Mouse (Mus musculus) embryonic facial prominence, embryonic 10.5 days (tissue): ENCODE measurements around the gene Zer1. TPM values are rescaled to one million over a fixed set of nuclear protein-coding genes. Genes with fewer than 3 reads are reported as not detected.
A peak's percentile ranks its signal among the peaks of the same experiment; 100 is the strongest.
"Not testable (repeated sequence)": the region's sequence is repeated elsewhere in the genome, so short reads cannot be mapped to it uniquely, and the experiment has no call there.

Experiments used
- DNase-seq: peaks from one replicate; pipeline ENCODE4 v3.0.0-alpha.2; 2017; ENCODE audit warnings: low spot score
- H3K27ac ChIP-seq: fragments of 300-500 bp; sonication (generic); replicated peaks from 2 replicates; pipeline ENCODE4 v1.5.1; 2016; ENCODE audit warnings: mild to moderate bottlenecking
- H3K27me3 ChIP-seq: fragments of 300-500 bp; sonication (generic); replicated peaks from 2 replicates; pipeline ENCODE4 v1.6.1; 2016; ENCODE audit warnings: low read depth, mild to moderate bottlenecking; ENCODE audit not compliant: poor library complexity, severe bottlenecking
- H3K36me3 ChIP-seq: fragments of 300-500 bp; sonication (generic); replicated peaks from 2 replicates; pipeline ENCODE4 v1.6.1; 2016; ENCODE audit warnings: mild to moderate bottlenecking, moderate library complexity
- H3K4me1 ChIP-seq: fragments of 300-500 bp; sonication (generic); 2 replicates; pipeline ENCODE4 v1.6.1; 2016
- H3K4me3 ChIP-seq: fragments of 300-500 bp; sonication (generic); 2 replicates; pipeline ENCODE4 v1.5.1; 2016; ENCODE audit warnings: mild to moderate bottlenecking, moderate library complexity
- H3K9me3 ChIP-seq: fragments of 300-500 bp; sonication (generic); 2 replicates; pipeline ENCODE4 v1.6.1; 2016; ENCODE audit warnings: mild to moderate bottlenecking
- WGBS: fragments of 180-500 bp; shearing (Covaris S2); methylation state at CpG from one replicate; pipeline ENCODE4 v1.1.7; 2016; 5-methylcytosine and 5-hydroxymethylcytosine counted together
- polyA plus RNA-seq: library from polyadenylated mRNA; unstranded; fragments of >200 nt; fragmentation: Nextera tagmentation; extraction: Ambion mirVana; gene quantifications from 2 replicates; pipeline ENCODE4 v1.2.1, GENCODE M21; 2016

The Zer1 gene
- polyA plus RNA-seq = 7.1 and 7.4 TPM in 2 replicates

DNA sequence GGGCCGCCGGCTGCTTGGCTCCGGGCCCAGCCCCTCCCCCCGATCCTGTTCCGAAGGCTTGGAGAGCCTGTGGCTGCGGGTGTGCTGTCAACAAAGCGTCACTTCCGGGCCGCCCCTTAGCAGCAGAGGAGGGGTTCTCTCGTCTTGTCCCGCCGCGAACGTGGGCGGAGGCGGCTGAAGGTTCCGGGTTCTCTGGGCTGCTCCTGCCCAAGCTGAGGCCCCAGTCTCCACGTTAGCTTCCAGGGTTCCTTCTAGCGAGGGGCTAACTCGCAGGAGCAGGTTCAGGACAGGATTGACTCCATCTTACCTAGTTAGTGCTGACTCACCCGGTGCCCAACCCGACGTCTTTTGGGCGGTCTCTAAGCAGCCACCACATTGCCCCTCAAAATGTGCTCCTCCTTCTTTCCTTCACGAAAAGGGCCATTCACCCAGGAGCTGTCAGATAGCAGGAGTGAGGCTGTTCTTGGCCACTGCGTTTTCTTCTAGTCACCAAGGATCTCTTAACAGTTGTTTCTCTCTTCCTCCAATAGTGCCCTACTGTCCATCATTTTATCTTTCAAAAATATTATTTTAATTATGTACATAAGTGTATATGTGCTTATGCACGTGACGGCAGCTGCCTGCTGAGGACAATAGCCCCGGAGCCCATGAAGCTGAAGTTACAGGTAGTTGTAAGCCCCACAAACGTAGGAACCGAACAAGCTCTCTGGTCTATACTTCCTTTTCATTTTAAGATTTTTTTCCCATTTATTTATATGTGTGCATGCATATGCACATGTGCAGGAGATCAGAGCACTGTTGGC is at the start of gene Zer1:
TSS of gene Zer1 (minus strand) at position 114 of the 803 bp plus-strand sequence.
- peaks cover 9% of the 10 kb centered on the region; the same call in 1 of the 2 replicates for H3K36me3 ChIP-seq
- DNase-seq = peak; percentile 94
- no peaks in the 10 kb centered on the region for H3K9me3 ChIP-seq
- no peaks in the 10 kb centered on the region for H3K27me3 ChIP-seq
- peaks cover 30% of the 10 kb centered on the region for H3K4me1 ChIP-seq
- 12% methylated on average over 31 of the region's 31 CpGs for WGBS
- H3K4me3 ChIP-seq = peak within 1 kb of the TSS; percentile 97
- peak within 1 kb of the TSS; percentile 93 for H3K27ac ChIP-seq

DNA sequence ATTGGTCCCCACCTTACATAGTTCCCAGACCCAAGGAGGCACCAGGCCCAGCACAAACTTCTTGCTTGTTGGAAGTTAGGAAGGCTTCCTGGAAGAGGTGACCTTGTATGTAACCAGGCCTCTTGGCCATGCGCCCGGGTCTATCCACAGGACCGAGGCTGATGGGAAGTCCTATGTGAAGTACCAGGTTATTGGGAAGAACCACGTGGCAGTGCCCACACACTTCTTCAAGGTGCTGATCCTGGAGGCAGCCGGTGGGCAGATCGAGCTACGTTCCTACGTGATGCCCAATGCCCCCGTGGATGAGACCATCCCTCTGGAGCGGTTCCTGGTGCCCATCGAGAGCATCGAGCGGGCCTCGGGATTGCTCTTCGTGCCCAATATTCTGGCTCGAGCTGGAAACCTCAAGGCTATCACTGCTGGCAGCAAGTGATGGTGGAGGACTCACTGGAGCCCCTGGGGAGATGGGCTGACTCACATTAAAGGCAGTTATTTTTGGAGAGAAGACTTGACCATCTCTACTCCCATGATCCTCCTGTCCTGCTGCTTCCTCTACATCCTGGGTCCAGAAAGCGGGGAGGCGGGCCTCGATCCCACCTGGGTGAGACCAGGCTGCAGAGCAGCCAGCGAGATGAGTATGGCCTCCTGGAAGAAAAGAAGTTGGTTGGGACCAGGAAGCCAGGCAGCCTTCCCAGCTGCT is 49.3 kb upstream of the Zer1 start:
- WGBS = 97% methylated on average over 20 of the region's 20 CpGs
- H3K4me1 ChIP-seq = peaks cover 29% of the 10 kb centered on the region
- peaks cover 7% of the 10 kb centered on the region; the same call in 1 of the 2 replicates for H3K9me3 ChIP-seq
- H3K4me3 ChIP-seq = no peak overlapping the region
- no peaks in the 10 kb centered on the region; the same call in 1 of the 2 replicates for H3K27me3 ChIP-seq
- no peak overlapping the region for H3K27ac ChIP-seq
- H3K36me3 ChIP-seq = peaks cover 54% of the 10 kb centered on the region
- DNase-seq = no peak

DNA sequence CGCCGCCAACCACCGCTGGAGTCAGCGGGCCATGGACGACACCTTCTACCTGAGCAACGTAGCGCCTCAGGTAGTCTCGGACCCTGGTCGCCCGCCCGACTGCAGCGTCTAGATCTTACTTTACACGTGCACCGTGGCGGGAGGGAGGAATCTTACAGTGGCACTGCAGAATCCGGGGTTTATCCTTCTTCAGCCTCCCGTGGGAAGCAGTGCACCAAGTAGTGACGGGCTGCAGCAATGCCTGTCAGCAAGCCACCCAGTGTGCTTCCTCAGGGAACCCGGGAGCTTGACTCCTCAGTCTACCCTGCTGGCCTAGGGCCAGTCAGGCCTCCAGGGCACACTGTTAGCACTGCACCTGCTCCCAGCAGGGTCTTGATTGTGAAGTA is 47.6 kb upstream of the Zer1 start:
- no peaks in the 10 kb centered on the region; the same call in 1 of the 2 replicates for H3K27me3 ChIP-seq
- peaks cover 10% of the 10 kb centered on the region for H3K9me3 ChIP-seq
- peak overlapping the region; percentile 91 for H3K27ac ChIP-seq
- peaks cover 19% of the 10 kb centered on the region for H3K4me1 ChIP-seq
- 5% methylated on average over 19 of the region's 19 CpGs for WGBS
- H3K4me3 ChIP-seq = peak overlapping the region; percentile 82
- DNase-seq = no peak
- H3K36me3 ChIP-seq = peaks cover 49% of the 10 kb centered on the region

DNA sequence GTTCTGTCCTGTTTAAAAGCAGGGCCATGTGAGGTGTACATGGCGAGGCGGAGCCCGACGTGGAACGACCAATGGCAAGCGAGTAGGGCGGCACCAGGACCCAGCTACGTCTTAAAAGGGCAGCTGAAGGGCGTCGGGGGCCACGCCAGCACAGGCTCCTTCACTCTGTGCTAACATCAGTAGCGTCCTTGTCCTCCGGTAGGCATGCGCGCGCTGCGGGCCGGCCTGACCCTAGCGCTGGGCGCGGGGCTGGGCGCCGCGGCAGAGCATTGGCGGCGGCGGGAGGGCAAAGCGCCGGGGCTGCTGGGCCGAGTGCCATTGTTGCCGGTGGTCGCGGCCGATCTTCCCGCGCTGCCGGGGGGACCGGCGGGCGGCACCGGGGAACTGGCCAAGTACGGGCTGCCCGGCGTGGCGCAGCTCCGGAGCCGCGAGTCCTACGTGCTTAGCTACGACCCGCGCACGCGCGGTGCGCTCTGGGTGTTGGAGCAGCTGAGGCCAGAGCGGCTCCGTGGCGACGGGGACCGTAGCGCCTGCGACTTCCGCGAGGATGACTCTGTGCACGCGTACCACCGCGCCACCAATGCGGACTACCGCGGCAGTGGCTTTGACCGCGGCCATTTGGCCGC is 47.1 kb upstream of the Zer1 start, which contains the start of gene Endog:
TSS of gene Endog (plus strand) at position 123 of the 626 bp plus-strand sequence.
- WGBS = under 1% methylated on average over 75 of the region's 75 CpGs
- Histone ChIP-seq H3K36me3 (peaks cover 44% of the 10 kb centered on the region), H3K27ac (peak within 1 kb of the TSS; percentile 91), H3K9me3 (peaks cover 14% of the 10 kb centered on the region), H3K4me3 (peak within 1 kb of the TSS; percentile 82), H3K27me3 (no peaks in the 10 kb centered on the region; the same call in 1 of the 2 replicates), H3K4me1 (peaks cover 18% of the 10 kb centered on the region)
- DNase-seq = peak; percentile 89

DNA sequence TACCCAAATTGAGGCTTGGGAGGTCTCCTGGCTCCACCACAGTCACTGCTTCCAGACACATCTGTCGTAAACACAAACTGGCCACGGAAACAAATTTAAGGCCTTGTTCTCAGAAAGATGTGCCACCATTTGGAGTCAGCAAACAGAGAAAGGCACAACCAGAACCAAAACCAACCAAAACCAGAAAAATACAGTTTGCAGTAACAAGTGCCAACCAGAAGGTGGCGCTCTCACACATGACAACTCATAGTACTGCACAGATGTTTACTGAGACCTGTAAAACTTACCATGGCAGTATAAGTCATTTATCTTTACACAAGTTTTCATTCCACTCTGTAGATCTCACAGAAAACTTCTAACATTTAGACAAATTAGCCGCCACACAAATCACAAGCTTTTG is 42.3 kb upstream of the Zer1 start:
- Histone ChIP-seq H3K36me3 (no peaks in the 10 kb centered on the region), H3K9me3 (peaks cover 17% of the 10 kb centered on the region), H3K27ac (no peak overlapping the region), H3K4me1 (peaks cover 13% of the 10 kb centered on the region), H3K27me3 (no peaks in the 10 kb centered on the region), H3K4me3 (no peak overlapping the region)
- DNase-seq = no peak
- 56% methylated on average over 4 of the region's 4 CpGs for WGBS

DNA sequence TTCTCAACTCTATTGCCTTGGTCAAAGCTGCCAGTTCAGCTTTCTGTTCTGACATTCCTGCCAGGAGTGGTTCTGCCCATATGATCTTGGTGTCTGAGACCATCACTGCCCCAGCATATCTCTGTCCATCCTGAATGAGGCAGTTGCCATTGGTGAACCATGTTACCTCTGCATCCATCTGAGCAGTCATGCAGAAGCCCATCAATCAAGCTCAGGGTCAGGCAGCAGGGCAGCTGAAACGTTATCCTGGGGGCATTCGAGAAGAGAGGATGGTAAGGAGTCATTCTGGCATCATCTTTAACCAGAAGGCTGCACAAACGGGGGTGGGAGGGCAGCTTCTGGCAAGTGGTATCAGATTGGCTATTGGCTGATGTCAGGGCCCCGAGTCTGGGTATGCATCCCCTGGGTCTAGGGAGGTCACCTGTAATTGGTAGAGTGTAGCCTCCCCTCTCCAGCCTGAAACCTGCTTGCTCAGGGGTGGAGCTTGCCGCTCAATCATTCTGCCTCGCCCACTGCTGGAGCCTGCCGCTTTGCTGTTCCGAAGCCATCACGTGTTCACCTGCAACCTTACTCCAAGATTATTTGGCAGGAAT is 40.1 kb upstream of the Zer1 start:
- no peak overlapping the region for H3K27ac ChIP-seq
- no peak overlapping the region for H3K4me3 ChIP-seq
- 64% methylated on average over 9 of the region's 9 CpGs for WGBS
- H3K4me1 ChIP-seq = 0 out of 2 replicates have a peak, but pooled peaks cover 4% of the 10 kb centered on the region
- no peak for DNase-seq
- peaks cover 17% of the 10 kb centered on the region for H3K9me3 ChIP-seq
- H3K36me3 ChIP-seq = no peaks in the 10 kb centered on the region
- no peaks in the 10 kb centered on the region for H3K27me3 ChIP-seq

DNA sequence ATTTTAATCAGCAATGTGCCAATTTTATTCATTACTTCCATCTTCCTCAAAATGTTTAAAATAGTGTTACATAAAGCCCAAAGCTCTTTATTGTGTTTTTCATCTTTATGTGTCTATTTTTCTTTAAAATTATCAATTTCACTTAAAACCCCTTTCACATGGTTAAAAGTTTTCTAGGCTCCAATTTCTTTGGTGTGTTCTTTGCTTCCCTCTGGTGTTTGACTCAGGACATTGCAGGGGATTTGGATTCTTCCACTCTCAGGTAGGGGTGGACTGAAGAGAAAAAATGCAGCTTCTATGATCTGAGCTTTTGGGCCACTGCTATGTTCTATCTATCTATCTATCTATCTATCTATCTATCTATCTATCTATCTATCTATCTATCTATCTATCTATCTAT is 37.4 kb upstream of the Zer1 start:
- H3K36me3 ChIP-seq = no peaks in the 10 kb centered on the region
- no peak overlapping the region for H3K27ac ChIP-seq
- H3K27me3 ChIP-seq = no peaks in the 10 kb centered on the region
- H3K4me3 ChIP-seq = no peak overlapping the region
- peaks cover 12% of the 10 kb centered on the region for H3K9me3 ChIP-seq
- DNase-seq = peak; percentile 34
- 0 out of 2 replicates have a peak, but pooled peaks cover 4% of the 10 kb centered on the region for H3K4me1 ChIP-seq

DNA sequence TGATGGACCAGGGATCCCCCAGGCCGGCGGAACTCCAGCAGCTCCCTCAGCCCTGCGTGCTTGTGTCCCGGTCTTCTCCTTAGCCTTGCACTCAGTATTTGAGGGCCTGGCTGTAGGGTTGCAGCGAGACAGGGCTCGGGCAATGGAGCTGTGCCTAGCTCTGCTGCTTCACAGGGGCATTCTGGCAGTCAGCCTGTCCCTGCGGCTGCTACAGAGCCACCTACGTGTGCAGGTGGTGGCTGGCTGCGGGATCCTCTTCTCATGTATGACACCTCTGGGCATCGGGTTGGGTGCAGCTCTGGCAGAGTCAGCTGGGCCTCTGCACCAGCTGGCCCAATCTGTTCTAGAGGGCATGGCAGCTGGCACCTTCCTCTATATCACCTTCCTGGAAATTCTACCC is 35.5 kb upstream of the Zer1 start:
- H3K27me3 ChIP-seq, DNase-seq, H3K36me3 ChIP-seq, H3K4me3 ChIP-seq, H3K9me3 ChIP-seq, H3K4me1 ChIP-seq, H3K27ac ChIP-seq: not testable (repeated sequence)
- WGBS = 88% methylated on average over 9 of the region's 10 CpGs

DNA sequence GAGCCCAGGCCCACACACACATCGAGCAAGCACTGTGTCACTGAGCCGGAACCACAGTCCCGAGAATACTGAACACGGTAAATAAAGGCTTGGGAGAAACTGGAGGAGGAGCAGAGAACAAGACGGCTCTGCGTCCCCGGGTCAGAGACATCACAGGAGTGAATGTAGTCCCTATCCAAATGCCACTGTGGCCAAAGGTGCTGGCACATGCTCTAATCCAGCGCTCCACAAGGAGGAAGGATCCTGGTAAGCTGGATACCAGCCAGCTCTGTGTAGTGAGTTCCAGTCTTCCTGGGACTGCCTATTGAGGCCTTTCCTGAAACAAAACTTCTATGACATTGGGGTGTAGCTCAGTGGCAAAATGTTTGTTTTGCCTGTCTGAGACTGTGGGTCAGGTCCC is 28.2 kb upstream of the Zer1 start:
- DNase-seq = no peak
- WGBS = 83% methylated on average over 8 of the region's 8 CpGs
- no peak overlapping the region for H3K4me3 ChIP-seq

DNA sequence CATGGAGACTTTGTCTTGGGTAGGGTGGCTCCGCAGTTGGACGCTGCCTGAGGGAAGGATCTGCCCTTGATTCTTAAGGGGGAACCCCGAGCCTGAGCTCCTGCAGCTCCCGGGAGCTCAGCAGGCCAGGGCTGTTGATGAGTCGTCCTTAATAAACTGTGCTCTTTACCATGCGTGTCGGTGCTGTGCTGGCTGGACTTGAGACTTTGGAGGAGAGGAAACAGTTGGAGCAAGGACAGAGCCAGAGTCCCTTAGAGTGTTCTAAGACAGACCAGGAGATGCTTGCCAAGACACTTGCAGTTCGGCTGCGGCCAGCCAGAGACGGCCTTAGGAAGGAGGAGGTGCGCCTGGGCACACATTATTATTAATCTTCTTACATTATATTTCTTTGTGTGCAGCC is 27.5 kb upstream of the Zer1 start:
- 94% methylated on average over 11 of the region's 11 CpGs for WGBS
- no peaks in the 10 kb centered on the region for H3K27me3 ChIP-seq
- DNase-seq = no peak
- H3K9me3 ChIP-seq = no peaks in the 10 kb centered on the region
- H3K27ac ChIP-seq = no peak overlapping the region
- no peak overlapping the region for H3K4me3 ChIP-seq
- no peaks in the 10 kb centered on the region for H3K4me1 ChIP-seq
- peaks cover 57% of the 10 kb centered on the region for H3K36me3 ChIP-seq

More for the DNA sequence above, 28.2 kb upstream of the Zer1 start:
- H3K27ac ChIP-seq = no peak overlapping the region
- no peaks in the 10 kb centered on the region for H3K9me3 ChIP-seq
- H3K4me1 ChIP-seq = no peaks in the 10 kb centered on the region
- no peaks in the 10 kb centered on the region for H3K27me3 ChIP-seq
- H3K36me3 ChIP-seq = peaks cover 49% of the 10 kb centered on the region

DNA sequence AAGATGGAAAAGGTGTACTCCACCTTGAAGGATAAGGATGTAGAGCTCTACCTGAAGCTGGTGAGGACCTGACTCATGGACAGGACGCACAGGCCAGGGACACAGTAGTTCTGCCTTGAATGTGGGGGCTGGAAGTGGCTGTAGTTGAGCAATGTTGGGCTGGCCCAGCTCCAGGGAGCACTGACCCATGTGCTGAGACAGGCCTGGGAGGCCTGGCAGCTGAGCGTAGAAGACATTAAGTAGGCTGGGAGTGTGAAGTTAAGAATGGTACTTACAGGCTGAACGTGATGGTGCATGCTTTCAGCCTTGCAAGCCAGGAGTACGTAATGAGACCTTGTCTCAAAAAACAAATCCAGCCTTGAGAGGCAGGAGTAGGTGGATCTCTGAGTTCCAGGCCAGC is 23.1 kb upstream of the Zer1 start:
- peaks cover 99% of the 10 kb centered on the region for H3K36me3 ChIP-seq
- no peaks in the 10 kb centered on the region for H3K9me3 ChIP-seq
- WGBS = 94% methylated on average over 4 of the region's 4 CpGs
- H3K27me3 ChIP-seq = no peaks in the 10 kb centered on the region
- no peak overlapping the region for H3K27ac ChIP-seq
- DNase-seq = no peak
- no peaks in the 10 kb centered on the region for H3K4me1 ChIP-seq
- no peak overlapping the region for H3K4me3 ChIP-seq

DNA sequence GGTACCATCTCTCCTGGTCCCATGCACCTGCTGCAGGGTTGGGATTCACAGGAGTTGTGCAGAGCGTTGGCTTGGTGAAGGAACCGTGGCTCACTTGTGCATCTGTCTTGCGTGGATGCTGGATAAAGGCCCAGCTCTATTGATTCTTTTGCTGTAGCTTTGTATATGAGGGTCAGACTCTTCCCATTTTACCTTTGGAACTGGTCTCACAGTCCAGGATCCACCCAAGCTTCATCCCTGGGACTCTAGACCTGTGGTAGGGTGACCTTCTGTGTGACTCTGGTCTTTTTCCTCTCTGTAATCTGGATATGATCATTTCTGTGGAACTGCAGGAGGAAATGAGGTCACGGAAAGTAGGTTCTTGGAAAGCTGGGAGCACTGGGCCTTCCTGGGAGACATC is 20.1 kb upstream of the Zer1 start:
- peaks cover 99% of the 10 kb centered on the region for H3K36me3 ChIP-seq
- H3K27me3 ChIP-seq = no peaks in the 10 kb centered on the region
- WGBS = 96% methylated on average over 4 of the region's 4 CpGs

More for the DNA sequence above, 20.1 kb upstream of the Zer1 start:
- no peak overlapping the region for H3K27ac ChIP-seq
- H3K9me3 ChIP-seq = no peaks in the 10 kb centered on the region
- DNase-seq = no peak
- no peak overlapping the region for H3K4me3 ChIP-seq
- no peaks in the 10 kb centered on the region for H3K4me1 ChIP-seq
